ENCODE assay signal across 33 mouse cellular contexts in the genomic region with DNA sequence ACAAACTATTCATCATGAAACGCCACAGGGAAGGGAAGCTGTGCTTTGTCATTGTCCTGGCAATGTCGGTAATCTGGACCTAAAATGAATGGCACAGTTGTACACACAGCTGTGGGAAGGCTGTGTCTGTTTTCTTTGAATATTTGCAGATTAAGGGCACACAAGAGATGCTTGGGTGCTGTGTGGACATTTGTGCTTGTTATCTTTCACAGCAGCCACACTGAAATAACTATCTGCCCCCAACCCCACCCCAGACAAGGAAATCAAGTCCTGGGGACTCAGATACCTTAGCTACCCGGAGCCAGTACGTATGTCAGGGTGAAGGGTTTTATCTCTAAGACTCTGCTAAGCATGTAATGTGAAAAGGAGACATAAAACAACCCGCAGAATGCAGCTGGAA. TPM values are rescaled to one million over a fixed set of nuclear protein-coding genes. Genes with fewer than 3 reads are reported as not detected.
A peak's percentile ranks its signal among the peaks of the same experiment; 100 is the strongest.
DNase-seq lines count a peak whose midpoint lies in the region; ATAC-seq and TF ChIP-seq lines count a peak whose summit lies in the region.
"Had no signal": no experiment of that assay in that cellular context is flagged by ENCODE, and none has a peak within 500 bp of the region (broad histone marks: within the 10 kb centered on the region; RNA-seq: fewer than 3 reads in every experiment).

No protein-coding gene starts in this region.

- no peak overlapping the region for H3K4me3 ChIP-seq in liver, embryonic 13.5 days (replicated peaks)
- H3K4me3 ChIP-seq in liver, embryonic 16.5 days (ENCODE audit: low read depth, low read length): no peak overlapping the region
- H3K4me3 ChIP-seq in forebrain, postnatal 0 days (ENCODE audit: low read depth, low read length): no peak overlapping the region
- H3K4me3 ChIP-seq: embryonic facial prominence, embryonic 10.5 days; embryonic facial prominence, embryonic 13.5 days; erythroblast, embryonic 14.5 days; forebrain, embryonic 12.5 days; gastrocnemius, adult 2 months; hindbrain, embryonic 12.5 days; hindbrain, embryonic 15.5 days had no signal

- no peaks in the 10 kb centered on the region for H3K9me3 ChIP-seq in liver, embryonic 13.5 days (replicated peaks)
- no peaks in the 10 kb centered on the region for H3K9me3 ChIP-seq in liver, embryonic 16.5 days (replicated peaks; ENCODE audit: control insufficient read depth, low read length)
- no peaks in the 10 kb centered on the region for H3K9me3 ChIP-seq in forebrain, postnatal 0 days (ENCODE audit: low read length)
- H3K9me3 ChIP-seq: embryonic facial prominence, embryonic 10.5 days; embryonic facial prominence, embryonic 13.5 days; forebrain, embryonic 12.5 days; hindbrain, embryonic 12.5 days; hindbrain, embryonic 15.5 days had no signal

- no peak overlapping the region for H3K4me2 ChIP-seq in liver, embryonic 13.5 days
- no peak overlapping the region for H3K4me2 ChIP-seq in liver, embryonic 16.5 days (ENCODE audit: low read depth, low read length)
- no peak overlapping the region for H3K4me2 ChIP-seq in forebrain, postnatal 0 days (ENCODE audit: low read depth)
- H3K4me2 ChIP-seq: embryonic facial prominence, embryonic 13.5 days; forebrain, embryonic 12.5 days; heart, embryonic 11.5 days; hindbrain, embryonic 12.5 days; hindbrain, embryonic 15.5 days had no signal

- no peaks in the 10 kb centered on the region for H3K27me3 ChIP-seq in liver, embryonic 13.5 days
- H3K27me3 ChIP-seq in liver, embryonic 16.5 days (ENCODE audit: control insufficient read depth, insufficient read depth, low read depth, low read length): no peaks in the 10 kb centered on the region
- peaks cover 7% of the 10 kb centered on the region for H3K27me3 ChIP-seq in forebrain, postnatal 0 days (ENCODE audit: insufficient read depth, low read length)
- H3K27me3 ChIP-seq: embryonic facial prominence, embryonic 13.5 days had no signal

- peaks cover 11% of the 10 kb centered on the region for H3K4me1 ChIP-seq in liver, embryonic 13.5 days (replicated peaks)
- H3K4me1 ChIP-seq in liver, embryonic 16.5 days (ENCODE audit: control insufficient read depth, low read depth, low read length): no peaks in the 10 kb centered on the region
- H3K4me1 ChIP-seq in forebrain, postnatal 0 days (ENCODE audit: insufficient read depth): no peaks in the 10 kb centered on the region
- H3K4me1 ChIP-seq: hindbrain, embryonic 12.5 days; hindbrain, embryonic 15.5 days had no signal

- 0 out of 2 replicates have a peak, but pooled peaks have one; percentile 15 for ATAC-seq in common myeloid progenitor, adult 5-6 weeks (replicated peaks; ENCODE audit: low read depth, poor library complexity, severe bottlenecking)
- peak; percentile 70; the same call in 1 of the 2 replicates for ATAC-seq in liver, embryonic 13.5 days (ENCODE audit: low read depth)
- peak; percentile 51 for ATAC-seq in liver, embryonic 16.5 days (ENCODE audit: low read depth)
- ATAC-seq in megakaryocyte-erythroid progenitor cell, adult 5-6 weeks (replicated peaks; ENCODE audit: low FRiP score, low TSS enrichment, poor library complexity, severe bottlenecking): peak; percentile 64
- no peak for ATAC-seq in forebrain, postnatal 0 days
- ATAC-seq: activated CD4-positive, CD25-positive, alpha-beta regulatory T cell, adult 4 months; CD4-positive, CD25-positive, alpha-beta regulatory T cell, adult 4 months; forebrain, embryonic 16.5 days had no signal

- DNase-seq in liver, embryonic 13.5 days: no peak
- no peak for DNase-seq in forebrain, postnatal 0 days
- no peak for DNase-seq in embryo, embryonic 10 days (ENCODE audit: low spot score)
- DNase-seq in embryo, embryonic 9.5 days (ENCODE audit: extremely low spot score): no peak
- DNase-seq: adrenal gland, adult 8-10 months; adrenal gland, postnatal 25 days; cerebellum, adult 11-12 months; cerebellum, adult 8-10 months; cerebellum, postnatal 10 days; cerebellum, postnatal 36 days; gastrocnemius, adult 2 months; gastrocnemius, postnatal 14 days; heart, adult 11 months had no signal

- H3K9ac ChIP-seq in liver, embryonic 13.5 days: no peak overlapping the region
- H3K9ac ChIP-seq in liver, embryonic 16.5 days (ENCODE audit: low read depth, low read length): no peak overlapping the region
- H3K9ac ChIP-seq in forebrain, postnatal 0 days: no peak overlapping the region
- H3K9ac ChIP-seq: embryonic facial prominence, embryonic 13.5 days; forebrain, embryonic 12.5 days; hindbrain, embryonic 12.5 days; hindbrain, embryonic 15.5 days had no signal

- H3K36me3 ChIP-seq in liver, embryonic 13.5 days: no peaks in the 10 kb centered on the region
- H3K36me3 ChIP-seq in liver, embryonic 16.5 days (ENCODE audit: control insufficient read depth, insufficient read depth): no peaks in the 10 kb centered on the region
- no peaks in the 10 kb centered on the region for H3K36me3 ChIP-seq in forebrain, postnatal 0 days (ENCODE audit: insufficient read depth)
- H3K36me3 ChIP-seq: embryonic facial prominence, embryonic 10.5 days; embryonic facial prominence, embryonic 13.5 days; forebrain, embryonic 12.5 days; hindbrain, embryonic 12.5 days; hindbrain, embryonic 15.5 days had no signal

- 16% methylated on average over 5 of the region's 5 CpGs for WGBS in liver, embryonic 13.5 days (ENCODE audit: insufficient replicate concordance)
- 21% methylated on average over 5 of the region's 5 CpGs for WGBS in liver, embryonic 16.5 days (ENCODE audit: insufficient replicate concordance)
- 71% methylated on average over 5 of the region's 5 CpGs for WGBS in forebrain, postnatal 0 days

- H3K27ac ChIP-seq in liver, embryonic 13.5 days: no peak overlapping the region
- no peak overlapping the region for H3K27ac ChIP-seq in liver, embryonic 16.5 days (ENCODE audit: low read length)
- H3K27ac ChIP-seq in forebrain, postnatal 0 days (ENCODE audit: low read depth, low read length): no peak overlapping the region
- H3K27ac ChIP-seq: embryonic facial prominence, embryonic 10.5 days; embryonic facial prominence, embryonic 13.5 days; forebrain, embryonic 12.5 days; gastrocnemius, adult 2 months; hindbrain, embryonic 12.5 days; hindbrain, embryonic 15.5 days had no signal

- no peak for TF ChIP-seq CTCF in forebrain, postnatal 0 days (IDR thresholded peaks at IDR 0.05; ENCODE audit: low read depth)

RNA-seq across cellular contexts. Expression of a gene that starts 38.7 kb away (rescaled TPM):
- total RNA-seq in common myeloid progenitor, adult 5-6 weeks (2017): 8.9 and 12.4 TPM in 2 replicates
- polyA plus RNA-seq in liver, embryonic 13.5 days (2015; fragmentation: Nextera tagmentation; extraction: Ambion mirVana): 0.56 and 0.70 TPM in 2 replicates
- polyA plus RNA-seq in liver, embryonic 16.5 days (2015; fragmentation: Nextera tagmentation; extraction: Ambion mirVana): 0.14 and 0.29 TPM in 2 replicates
- 5.8 TPM in 1 of 2 replicates, not detected in the other for total RNA-seq in megakaryocyte-erythroid progenitor cell, adult 5-6 weeks (2014; fragmentation: Nextera tagmentation)
- total RNA-seq in megakaryocyte-erythroid progenitor cell, adult 5-6 weeks (2017): 0.89 and 17.8 TPM in 2 replicates
- total RNA-seq in forebrain, postnatal 0 days (2014; rRNA removed): 4.3 and 9.4 TPM in 2 replicates
- 2.3 TPM in 2 replicates for polyA plus RNA-seq in forebrain, postnatal 0 days (2015; fragmentation: Nextera tagmentation; extraction: Ambion mirVana)
- total RNA-seq: gastrocnemius, adult 2 months had no signal
- polyA plus RNA-seq: C2C12; erythroblast, embryonic 14.5 days had no signal

RNA-seq across cellular contexts. Expression of a gene that starts 39.5 kb away (rescaled TPM):
- not detected in 2 replicates for total RNA-seq in common myeloid progenitor, adult 5-6 weeks (2017)
- polyA plus RNA-seq in liver, embryonic 13.5 days (2015; fragmentation: Nextera tagmentation; extraction: Ambion mirVana): not detected in 2 replicates
- not detected in 2 replicates for polyA plus RNA-seq in liver, embryonic 16.5 days (2015; fragmentation: Nextera tagmentation; extraction: Ambion mirVana)
- not detected in 2 replicates for total RNA-seq in megakaryocyte-erythroid progenitor cell, adult 5-6 weeks (2014; fragmentation: Nextera tagmentation)
- total RNA-seq in megakaryocyte-erythroid progenitor cell, adult 5-6 weeks (2017): not detected in 2 replicates
- 1.2 and 4.0 TPM in 2 replicates for total RNA-seq in forebrain, postnatal 0 days (2014; rRNA removed)
- polyA plus RNA-seq in forebrain, postnatal 0 days (2015; fragmentation: Nextera tagmentation; extraction: Ambion mirVana): 0.06 and 0.77 TPM in 2 replicates
- total RNA-seq: adrenal gland, adult 8-10 months; adrenal gland, postnatal 25 days; gastrocnemius, adult 2 months; gastrocnemius, postnatal 14 days; gastrocnemius, postnatal 4 days; heart, adult 8-10 months; heart, postnatal 25 days; hematopoietic stem cell, adult 5-6 weeks had no signal
- polyA plus RNA-seq: C2C12; CD4-positive, CD25-positive, alpha-beta regulatory T cell, adult 4 months; embryonic facial prominence, embryonic 13.5 days; erythroblast, embryonic 14.5 days; heart, embryonic 11.5 days; heart, embryonic 14.5 days; heart, postnatal 0 days; hindbrain, embryonic 12.5 days; hindbrain, embryonic 15.5 days had no signal
